Mouse (Mus musculus): Measurements from ENCODE around the gene Prpsap1. TPM values are rescaled to one million over a fixed set of nuclear protein-coding genes. Genes with fewer than 3 reads are reported as not detected.
"Not testable (repeated sequence)": the region's sequence is repeated elsewhere in the genome, so short reads cannot be mapped to it uniquely, and the experiment has no call there.

Prpsap1 gene
- polyA plus RNA-seq, 1 experiment = not detected

GRCm38 (mm10) chr11:116506151-116506875, 12.3 kb upstream of the Prpsap1 start:
- Histone ChIP-seq H3K4me3 (ENCODE audit: insufficient read depth, low read depth, low read length) (no peak overlapping the region), H3K27ac (ENCODE audit: insufficient read depth, low read depth, low read length) (no peak overlapping the region), H3K4me1 (ENCODE audit: control insufficient read depth, insufficient read depth, low read length) (peaks cover 3% of the 10 kb centered on the region; the same call in 1 of the 2 replicates)
- TF ChIP-seq POLR2A (IDR thresholded peaks at IDR 0.05; ENCODE audit: insufficient read depth, low read depth, low read length) (no peak), CTCF (IDR thresholded peaks at IDR 0.05; ENCODE audit: insufficient read depth, low read depth, low read length) (no peak)
- 87% methylated on average over 17 of the region's 17 CpGs for WGBS

DNA sequence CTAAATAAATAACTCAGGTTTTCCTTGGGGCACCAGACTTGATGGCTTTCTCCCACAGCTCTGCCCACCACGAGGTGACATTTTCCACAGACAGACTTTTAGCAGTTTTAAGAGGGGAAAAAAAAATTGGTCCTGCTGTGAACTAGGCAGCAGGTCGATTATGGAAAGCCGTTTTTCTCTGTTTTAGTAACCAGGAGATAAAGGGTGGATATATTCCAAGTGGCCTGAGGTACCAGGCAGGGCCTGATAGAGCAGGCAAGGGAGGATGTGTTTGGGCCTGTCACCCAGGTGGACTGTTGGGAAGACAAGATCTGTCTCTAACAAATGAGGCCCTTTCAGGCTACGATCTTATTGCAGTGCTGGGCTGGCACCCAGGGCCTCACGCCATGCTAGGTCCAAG, 11.6 kb upstream of the Prpsap1 start:
- 77% methylated on average over 5 of the region's 5 CpGs for WGBS
- Histone ChIP-seq H3K27ac (ENCODE audit: insufficient read depth, low read depth, low read length) (no peak overlapping the region), H3K4me1 (ENCODE audit: control insufficient read depth, insufficient read depth, low read length) (peaks cover 6% of the 10 kb centered on the region), H3K4me3 (ENCODE audit: insufficient read depth, low read depth, low read length) (no peak overlapping the region)
- TF ChIP-seq POLR2A (IDR thresholded peaks at IDR 0.05; ENCODE audit: insufficient read depth, low read depth, low read length) = no peak
- no peak for TF ChIP-seq CTCF (IDR thresholded peaks at IDR 0.05; ENCODE audit: insufficient read depth, low read depth, low read length)

DNA sequence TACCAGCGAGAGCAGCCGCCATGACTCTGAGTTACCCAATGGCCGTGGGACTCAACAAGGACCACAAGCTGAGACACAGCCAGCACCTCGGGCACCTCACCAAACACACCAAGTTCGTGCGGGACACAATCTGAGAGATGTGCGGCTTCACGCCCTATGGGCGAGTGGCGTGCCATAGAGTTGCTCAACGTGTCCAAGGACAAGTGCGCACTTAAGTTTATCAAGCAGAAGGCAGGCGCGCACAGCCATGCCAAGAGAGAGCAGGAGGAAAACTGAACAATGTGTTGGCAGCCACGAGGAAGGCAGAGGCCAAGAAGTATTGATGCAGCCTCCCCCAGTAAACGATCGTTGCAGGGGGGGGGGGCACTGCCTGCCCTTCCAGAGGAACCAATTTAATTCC, 10.5 kb upstream of the Prpsap1 start:
- Histone ChIP-seq H3K4me3 (ENCODE audit: insufficient read depth, low read depth, low read length) (no peak overlapping the region), H3K4me1 (ENCODE audit: control insufficient read depth, insufficient read depth, low read length) (peaks cover 6% of the 10 kb centered on the region), H3K27ac (ENCODE audit: insufficient read depth, low read depth, low read length) (no peak overlapping the region)
- TF ChIP-seq CTCF (IDR thresholded peaks at IDR 0.05; ENCODE audit: insufficient read depth, low read depth, low read length) (no peak), POLR2A (IDR thresholded peaks at IDR 0.05; ENCODE audit: insufficient read depth, low read depth, low read length) (no peak)
- 85% methylated on average over 17 of the region's 17 CpGs for WGBS

DNA sequence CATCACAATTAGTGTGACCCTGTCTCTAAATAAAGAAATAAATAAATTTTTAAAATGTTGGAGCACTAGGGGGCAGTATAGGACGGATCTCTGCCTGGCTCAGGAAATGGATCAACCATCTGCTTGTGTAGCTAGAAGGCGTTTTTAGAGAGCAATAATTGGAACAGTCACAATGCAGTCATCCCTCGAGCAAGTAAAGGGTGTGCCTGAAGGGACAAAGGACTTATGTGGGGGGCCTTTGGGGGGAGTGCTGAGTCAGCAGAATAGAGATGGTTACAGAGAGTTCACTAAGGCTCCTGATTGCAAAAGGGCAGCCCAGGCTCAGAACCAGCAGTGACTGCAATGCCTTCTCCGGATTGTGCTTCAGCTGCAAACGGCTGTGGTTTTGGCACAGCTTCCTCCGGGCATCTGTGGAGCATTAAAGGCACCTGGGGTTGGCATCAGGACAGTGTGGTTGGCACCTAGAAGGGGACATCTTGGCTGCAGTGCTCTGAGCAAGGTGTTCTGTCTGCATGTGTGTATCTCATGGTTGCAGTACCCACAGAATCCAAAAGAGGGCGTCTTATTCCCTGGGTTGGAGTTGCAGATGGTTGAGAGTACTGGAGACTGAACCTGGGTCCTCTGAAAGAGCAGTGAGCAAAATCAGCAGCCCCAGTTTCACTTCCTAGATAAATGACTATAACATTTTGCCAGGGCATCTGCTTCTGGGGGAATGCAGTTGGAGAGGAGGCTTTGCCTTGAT, 7.2 kb upstream of the Prpsap1 start:
- no peak for TF ChIP-seq POLR2A (IDR thresholded peaks at IDR 0.05; ENCODE audit: insufficient read depth, low read depth, low read length)
- TF ChIP-seq CTCF (IDR thresholded peaks at IDR 0.05; ENCODE audit: insufficient read depth, low read depth, low read length) = no peak
- Histone ChIP-seq H3K4me1 (ENCODE audit: control insufficient read depth, insufficient read depth, low read length) (peaks cover 11% of the 10 kb centered on the region), H3K27ac (ENCODE audit: insufficient read depth, low read depth, low read length) (no peak overlapping the region), H3K4me3 (ENCODE audit: insufficient read depth, low read depth, low read length) (no peak overlapping the region)
- WGBS = 9% methylated on average over 7 of the region's 7 CpGs

GRCm38 (mm10) chr11:116499018-116499417, 5.0 kb upstream of the Prpsap1 start:
- peaks cover 20% of the 10 kb centered on the region for H3K4me1 ChIP-seq (ENCODE audit: control insufficient read depth, insufficient read depth, low read length)
- no peak overlapping the region for H3K27ac ChIP-seq (ENCODE audit: insufficient read depth, low read depth, low read length)
- WGBS = 49% methylated on average over 6 of the region's 6 CpGs
- TF ChIP-seq POLR2A (IDR thresholded peaks at IDR 0.05; ENCODE audit: insufficient read depth, low read depth, low read length) = no peak
- TF ChIP-seq CTCF (IDR thresholded peaks at IDR 0.05; ENCODE audit: insufficient read depth, low read depth, low read length) = no peak
- H3K4me3 ChIP-seq (ENCODE audit: insufficient read depth, low read depth, low read length) = no peak overlapping the region

DNA sequence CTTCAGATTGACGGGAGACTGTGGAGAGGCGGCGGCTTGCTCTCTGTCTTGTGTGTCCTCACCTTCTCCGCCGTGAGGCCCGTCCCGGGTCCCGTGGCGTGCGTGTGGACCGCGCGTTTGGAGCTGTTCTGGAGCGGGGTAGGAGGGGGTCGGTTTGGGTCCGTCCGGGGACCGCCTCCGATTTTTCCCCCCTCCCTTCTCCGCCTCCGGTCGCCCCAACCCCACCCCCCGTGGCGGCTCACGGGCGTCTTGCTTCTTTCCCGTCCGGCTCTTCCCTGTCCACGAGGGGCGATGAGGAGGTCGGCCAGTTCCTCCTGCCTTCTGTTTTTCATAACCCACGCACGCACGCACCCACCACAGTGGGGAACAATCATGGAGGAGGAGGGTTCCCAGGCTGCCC, 4.6 kb upstream of the Prpsap1 start:
- Histone ChIP-seq H3K27ac (ENCODE audit: insufficient read depth, low read depth, low read length) (no peak overlapping the region), H3K4me3 (ENCODE audit: insufficient read depth, low read depth, low read length) (0 out of 2 replicates have a peak overlapping the region, but pooled peaks have one; percentile 1), H3K4me1 (ENCODE audit: control insufficient read depth, insufficient read depth, low read length) (peaks cover 23% of the 10 kb centered on the region)
- TF ChIP-seq POLR2A (IDR thresholded peaks at IDR 0.05; ENCODE audit: insufficient read depth, low read depth, low read length) (no peak), CTCF (IDR thresholded peaks at IDR 0.05; ENCODE audit: insufficient read depth, low read depth, low read length) (no peak)
- WGBS = 31% methylated on average over 32 of the region's 34 CpGs

DNA sequence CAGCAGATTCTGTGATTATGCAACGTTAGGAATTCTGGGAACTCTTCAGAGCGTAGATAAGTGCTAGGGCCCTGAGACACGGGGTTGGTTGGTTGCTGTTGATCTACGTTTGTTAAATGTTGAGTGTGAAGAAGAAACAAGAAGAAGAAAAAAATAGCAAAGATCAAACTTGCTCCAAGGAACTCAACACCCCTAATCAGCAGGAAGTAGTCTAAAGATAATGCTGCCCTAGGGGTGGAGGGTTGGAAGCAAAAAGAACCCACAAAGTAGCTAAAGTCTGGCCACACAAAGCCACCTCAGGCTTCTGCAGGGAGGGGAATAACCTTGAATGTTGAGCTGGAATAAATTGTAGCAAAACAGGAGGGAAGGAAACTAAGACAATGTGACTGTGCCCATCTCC, 3.3 kb upstream of the Prpsap1 start:
- 84% methylated on average over 4 of the region's 4 CpGs for WGBS
- TF ChIP-seq CTCF (IDR thresholded peaks at IDR 0.05; ENCODE audit: insufficient read depth, low read depth, low read length) (no peak), POLR2A (IDR thresholded peaks at IDR 0.05; ENCODE audit: insufficient read depth, low read depth, low read length) (no peak)

DNA sequence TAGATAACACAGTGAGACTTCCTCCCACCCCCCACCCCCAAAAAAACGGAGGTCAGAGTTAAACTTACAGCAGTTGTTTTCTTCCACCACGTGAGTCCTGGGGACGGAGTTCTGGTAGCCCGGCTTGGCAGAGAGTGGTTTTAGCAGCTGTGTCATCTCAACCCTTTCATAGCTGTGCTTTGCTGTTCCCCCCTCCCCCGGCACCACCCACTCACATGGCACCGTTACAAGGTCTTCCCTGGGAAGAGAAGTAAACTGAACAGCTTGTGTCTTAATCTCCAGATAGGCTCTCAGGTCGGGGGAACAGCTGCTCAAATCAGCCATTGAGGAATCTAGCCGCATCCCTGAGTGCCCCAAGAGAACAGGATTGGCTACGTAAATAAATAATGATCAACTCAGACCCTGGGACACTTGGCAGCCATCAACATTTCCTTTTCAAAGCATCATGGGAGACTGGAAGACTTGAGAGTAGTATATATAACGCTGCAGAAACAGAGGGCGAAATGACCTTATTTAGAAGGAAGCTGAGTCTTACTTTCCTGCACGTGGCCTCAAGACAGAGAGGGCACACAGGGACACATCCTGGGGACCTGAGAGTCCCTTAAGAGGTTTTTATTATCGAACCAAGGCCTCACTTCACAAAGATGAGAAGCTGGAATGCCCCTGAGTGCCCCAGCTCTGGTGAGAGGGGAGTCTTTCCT, 622 bp upstream of the Prpsap1 start:
- Histone ChIP-seq H3K4me1 (ENCODE audit: control insufficient read depth, insufficient read depth, low read length) (peaks cover 21% of the 10 kb centered on the region), H3K27ac (ENCODE audit: insufficient read depth, low read depth, low read length) (no peak overlapping the region), H3K4me3 (ENCODE audit: insufficient read depth, low read depth, low read length) (no peak overlapping the region)
- TF ChIP-seq POLR2A (IDR thresholded peaks at IDR 0.05; ENCODE audit: insufficient read depth, low read depth, low read length) (no peak), CTCF (IDR thresholded peaks at IDR 0.05; ENCODE audit: insufficient read depth, low read depth, low read length) (no peak)
- WGBS = 18% methylated on average over 13 of the region's 13 CpGs

More for the DNA sequence above, 3.3 kb upstream of the Prpsap1 start:
- Histone ChIP-seq H3K4me3 (ENCODE audit: insufficient read depth, low read depth, low read length) (no peak overlapping the region), H3K27ac (ENCODE audit: insufficient read depth, low read depth, low read length) (no peak overlapping the region), H3K4me1 (ENCODE audit: control insufficient read depth, insufficient read depth, low read length) (peaks cover 23% of the 10 kb centered on the region)

- 82% methylated on average over 5 of the region's 5 CpGs for WGBS
- Histone ChIP-seq H3K4me3 (ENCODE audit: insufficient read depth, low read depth, low read length) (no peak overlapping the region), H3K4me1 (ENCODE audit: control insufficient read depth, insufficient read depth, low read length) (peaks cover 20% of the 10 kb centered on the region), H3K27ac (ENCODE audit: insufficient read depth, low read depth, low read length) (no peak overlapping the region)
- TF ChIP-seq CTCF (IDR thresholded peaks at IDR 0.05; ENCODE audit: insufficient read depth, low read depth, low read length) (no peak), POLR2A (IDR thresholded peaks at IDR 0.05; ENCODE audit: insufficient read depth, low read depth, low read length) (no peak)
Observed at GRCm38 (mm10) chr11:116493191-116493590, 811 bp downstream of the Prpsap1 start.

GRCm38 (mm10) chr11:116492507-116492906, 1.5 kb downstream of the Prpsap1 start:
- not testable (repeated sequence) for H3K27ac ChIP-seq (ENCODE audit: insufficient read depth, low read depth, low read length); H3K4me3 ChIP-seq (ENCODE audit: insufficient read depth, low read depth, low read length)
- peaks cover 20% of the 10 kb centered on the region for H3K4me1 ChIP-seq (ENCODE audit: control insufficient read depth, insufficient read depth, low read length)
- 77% methylated on average over 1 of the region's 1 CpGs for WGBS
